Mouse (Mus musculus): ENCODE measurements at regions not wholly inside any gene's neighbourhood (a gene's known extent, or its start where the extent isn't known, plus 50 kb on each side); places are given as distances from the start of the nearest gene placed in this dataset.

DNA sequence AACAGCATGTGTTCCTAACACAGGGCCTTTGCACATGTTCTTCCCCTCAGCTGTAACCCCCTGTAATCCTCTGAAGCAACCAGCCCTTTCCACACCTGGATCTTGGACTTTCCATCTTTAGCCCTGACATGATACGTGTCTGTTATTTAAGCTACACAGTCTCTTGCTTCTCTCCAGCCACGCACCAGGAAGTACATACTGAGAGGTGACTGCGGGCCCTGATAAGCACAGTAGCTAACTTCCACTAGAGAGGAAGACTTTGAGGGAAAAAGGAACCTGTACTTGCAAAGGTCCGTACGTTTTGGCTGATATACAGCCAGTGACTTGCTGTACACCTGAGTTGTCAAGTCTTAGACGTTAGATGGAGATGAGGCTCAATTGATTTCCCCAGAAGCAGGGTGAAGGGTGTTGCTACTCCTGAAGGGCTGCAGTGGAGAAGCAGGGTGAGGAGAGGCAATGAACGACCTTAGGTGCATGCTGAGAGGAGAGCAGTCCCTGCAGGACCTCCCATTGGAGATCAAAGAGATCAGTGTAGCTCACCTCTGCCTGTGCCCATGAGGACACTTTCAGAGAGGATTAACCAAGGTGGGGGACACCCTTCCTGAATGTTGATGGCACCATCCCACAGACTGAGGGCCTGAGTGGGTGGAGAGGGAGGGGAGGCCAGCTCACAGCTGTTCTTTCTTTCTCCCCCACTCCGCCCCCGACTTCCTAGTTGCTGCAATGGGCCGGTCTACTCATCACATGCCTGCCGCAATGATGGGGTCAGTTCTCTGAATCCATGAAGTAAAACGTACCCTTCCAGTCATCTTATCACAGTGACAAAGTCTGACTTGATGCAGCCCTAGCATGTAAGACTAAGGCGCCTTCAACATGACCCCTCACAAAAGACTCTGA, 88.1 kb downstream of the Tomm20 start:
- Histone ChIP-seq H3K9me3 (ENCODE audit: control insufficient read depth, low read length) (no peaks in the 10 kb centered on the region), H3K4me3 (ENCODE audit: low read depth, low read length) (no peak overlapping the region), H3K9ac (ENCODE audit: low read length) (no peak overlapping the region), H3K4me2 (ENCODE audit: low read depth, severe bottlenecking) (no peak overlapping the region), H3K27ac (replicated peaks; ENCODE audit: low read depth, low read length) (no peak overlapping the region), H3K36me3 (ENCODE audit: control insufficient read depth, insufficient read depth, low read length) (no peaks in the 10 kb centered on the region), H3K27me3 (ENCODE audit: control insufficient read depth, insufficient read depth, low read length) (no peaks in the 10 kb centered on the region), H3K4me1 (ENCODE audit: control insufficient read depth, insufficient read depth, low read length) (peaks cover 9% of the 10 kb centered on the region)
- DNase-seq (ENCODE audit: low spot score) (no peak), ATAC-seq (ENCODE audit: insufficient number of reproducible peaks, low FRiP score, low TSS enrichment, low read depth) (no peak)
- 78% methylated on average over 13 of the region's 13 CpGs for WGBS

DNA sequence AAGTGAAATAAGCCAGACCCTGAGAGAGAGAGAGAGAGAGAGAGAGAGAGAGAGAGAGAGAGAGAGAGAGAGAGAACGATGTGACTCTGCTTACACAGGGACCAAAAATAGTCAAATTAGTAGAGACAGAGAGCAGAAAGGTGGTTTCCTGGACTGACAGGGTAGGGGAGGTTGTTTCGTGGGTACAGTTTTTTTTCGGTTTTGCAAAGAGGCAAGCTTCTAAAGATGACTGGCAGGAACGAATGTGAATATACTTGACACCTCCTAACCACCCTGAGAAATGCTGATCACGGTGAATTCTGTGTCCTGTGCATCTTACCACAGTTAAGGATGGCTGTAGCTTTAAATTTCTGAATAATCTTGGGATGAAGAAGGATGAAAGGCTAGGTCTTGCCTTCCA, 89.7 kb downstream of the Tomm20 start:
- ATAC-seq (ENCODE audit: insufficient number of reproducible peaks, low FRiP score, low TSS enrichment, low read depth), result no peak
- no peak overlapping the region for H3K27ac ChIP-seq (replicated peaks; ENCODE audit: low read depth, low read length)
- H3K36me3 ChIP-seq (ENCODE audit: control insufficient read depth, insufficient read depth, low read length), result no peaks in the 10 kb centered on the region
- H3K4me2 ChIP-seq (ENCODE audit: low read depth, severe bottlenecking), result no peak overlapping the region
- no peak overlapping the region for H3K4me3 ChIP-seq (ENCODE audit: low read depth, low read length)
- WGBS, result 81% methylated on average over 5 of the region's 5 CpGs
- DNase-seq (ENCODE audit: low spot score), result no peak
- H3K4me1 ChIP-seq (ENCODE audit: control insufficient read depth, insufficient read depth, low read length), result peaks cover 9% of the 10 kb centered on the region
- no peak overlapping the region for H3K9ac ChIP-seq (ENCODE audit: low read length)
- no peaks in the 10 kb centered on the region for H3K9me3 ChIP-seq (ENCODE audit: control insufficient read depth, low read length)
- H3K27me3 ChIP-seq (ENCODE audit: control insufficient read depth, insufficient read depth, low read length), result no peaks in the 10 kb centered on the region

DNA sequence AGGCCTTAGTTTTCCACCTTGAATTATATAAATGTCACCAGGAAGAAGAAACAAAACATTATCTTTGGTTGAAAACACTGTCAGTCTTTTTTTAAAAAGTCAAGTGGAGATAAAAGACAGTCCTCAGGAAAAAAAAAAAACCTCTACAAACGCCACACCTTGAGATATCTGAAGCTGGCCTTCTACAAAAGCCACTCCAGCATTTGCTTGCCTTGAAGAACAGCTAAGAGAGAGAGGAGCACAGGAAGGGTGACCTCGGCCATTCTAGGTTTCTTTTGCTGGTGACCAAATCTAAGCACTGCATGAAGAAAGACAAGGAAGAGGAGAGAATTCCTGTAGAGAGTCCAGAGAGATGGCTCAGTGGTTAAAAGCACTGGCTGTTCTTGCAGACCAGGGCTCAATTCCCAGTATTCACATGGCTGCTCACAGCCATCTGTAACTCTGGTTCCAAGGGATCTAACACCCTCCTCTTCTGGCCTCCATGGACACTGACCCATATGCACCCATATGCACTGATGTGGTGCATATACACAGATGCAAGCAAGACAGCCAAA, 90.5 kb downstream of the Tomm20 start:
- WGBS, result 75% methylated on average over 2 of the region's 2 CpGs
- no peak overlapping the region for H3K27ac ChIP-seq (replicated peaks; ENCODE audit: low read depth, low read length)

GRCm38 (mm10) chr8:126854121-126855055, 91.3 kb downstream of the Tomm20 start:
- WGBS, result 77% methylated on average over 22 of the region's 22 CpGs
- DNase-seq (ENCODE audit: low spot score), result no peak
- H3K27ac ChIP-seq (replicated peaks; ENCODE audit: low read depth, low read length), result no peak overlapping the region

More for the DNA sequence above, 90.5 kb downstream of the Tomm20 start:
- DNase-seq (ENCODE audit: low spot score) (no peak), ATAC-seq (ENCODE audit: insufficient number of reproducible peaks, low FRiP score, low TSS enrichment, low read depth) (no peak)
- Histone ChIP-seq H3K4me2 (ENCODE audit: low read depth, severe bottlenecking) (no peak overlapping the region), H3K4me3 (ENCODE audit: low read depth, low read length) (no peak overlapping the region), H3K4me1 (ENCODE audit: control insufficient read depth, insufficient read depth, low read length) (peaks cover 9% of the 10 kb centered on the region), H3K36me3 (ENCODE audit: control insufficient read depth, insufficient read depth, low read length) (no peaks in the 10 kb centered on the region), H3K9ac (ENCODE audit: low read length) (no peak overlapping the region), H3K27me3 (ENCODE audit: control insufficient read depth, insufficient read depth, low read length) (no peaks in the 10 kb centered on the region), H3K9me3 (ENCODE audit: control insufficient read depth, low read length) (no peaks in the 10 kb centered on the region)

GRCm38 (mm10) chr8:126852663-126853390, 92.8 kb downstream of the Tomm20 start:
- peaks cover 9% of the 10 kb centered on the region for H3K4me1 ChIP-seq (ENCODE audit: control insufficient read depth, insufficient read depth, low read length)
- 75% methylated on average over 10 of the region's 10 CpGs for WGBS
- H3K36me3 ChIP-seq (ENCODE audit: control insufficient read depth, insufficient read depth, low read length), result no peaks in the 10 kb centered on the region
- no peak overlapping the region for H3K27ac ChIP-seq (replicated peaks; ENCODE audit: low read depth, low read length)
- no peak overlapping the region for H3K4me2 ChIP-seq (ENCODE audit: low read depth, severe bottlenecking)
- H3K9me3 ChIP-seq (ENCODE audit: control insufficient read depth, low read length), result no peaks in the 10 kb centered on the region
- H3K27me3 ChIP-seq (ENCODE audit: control insufficient read depth, insufficient read depth, low read length), result no peaks in the 10 kb centered on the region
- no peak overlapping the region for H3K9ac ChIP-seq (ENCODE audit: low read length)
- no peak overlapping the region for H3K4me3 ChIP-seq (ENCODE audit: low read depth, low read length)
- ATAC-seq (ENCODE audit: insufficient number of reproducible peaks, low FRiP score, low TSS enrichment, low read depth) (no peak), DNase-seq (ENCODE audit: low spot score) (no peak)

More at GRCm38 (mm10) chr8:126854121-126855055, 91.3 kb downstream of the Tomm20 start:
- no peak overlapping the region for H3K4me3 ChIP-seq (ENCODE audit: low read depth, low read length)
- no peaks in the 10 kb centered on the region for H3K27me3 ChIP-seq (ENCODE audit: control insufficient read depth, insufficient read depth, low read length)
- no peak overlapping the region for H3K9ac ChIP-seq (ENCODE audit: low read length)
- no peaks in the 10 kb centered on the region for H3K9me3 ChIP-seq (ENCODE audit: control insufficient read depth, low read length)
- peaks cover 9% of the 10 kb centered on the region for H3K4me1 ChIP-seq (ENCODE audit: control insufficient read depth, insufficient read depth, low read length)
- no peaks in the 10 kb centered on the region for H3K36me3 ChIP-seq (ENCODE audit: control insufficient read depth, insufficient read depth, low read length)
- ATAC-seq (ENCODE audit: insufficient number of reproducible peaks, low FRiP score, low TSS enrichment, low read depth), result no peak
- H3K4me2 ChIP-seq (ENCODE audit: low read depth, severe bottlenecking), result no peak overlapping the region

DNA sequence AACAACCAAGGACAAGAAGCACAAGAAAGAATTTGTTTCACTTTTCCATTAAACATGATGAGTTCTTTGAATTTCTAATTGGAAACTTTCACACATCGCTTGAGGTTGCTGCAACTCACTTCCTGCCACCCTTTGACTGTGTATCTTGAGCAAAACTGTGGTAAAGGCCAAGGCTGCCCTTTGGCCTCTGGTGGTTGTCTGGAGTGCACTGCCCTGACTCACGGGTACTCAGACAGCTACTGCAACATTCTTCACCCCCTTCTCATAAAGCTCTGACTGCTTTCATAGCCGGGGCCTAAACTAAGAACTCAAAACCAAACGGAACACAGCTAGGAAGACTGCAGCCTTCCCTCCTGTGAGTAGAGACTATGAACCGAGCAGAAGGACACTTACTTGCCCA, 93.5 kb downstream of the Tomm20 start:
- H3K4me1 ChIP-seq (ENCODE audit: control insufficient read depth, insufficient read depth, low read length), result peaks cover 9% of the 10 kb centered on the region
- no peak overlapping the region for H3K9ac ChIP-seq (ENCODE audit: low read length)
- 67% methylated on average over 5 of the region's 5 CpGs for WGBS
- H3K4me3 ChIP-seq (ENCODE audit: low read depth, low read length), result no peak overlapping the region
- H3K9me3 ChIP-seq (ENCODE audit: control insufficient read depth, low read length), result no peaks in the 10 kb centered on the region
- H3K4me2 ChIP-seq (ENCODE audit: low read depth, severe bottlenecking), result no peak overlapping the region
- no peak overlapping the region for H3K27ac ChIP-seq (replicated peaks; ENCODE audit: low read depth, low read length)
- H3K36me3 ChIP-seq (ENCODE audit: control insufficient read depth, insufficient read depth, low read length), result no peaks in the 10 kb centered on the region
- ATAC-seq (ENCODE audit: insufficient number of reproducible peaks, low FRiP score, low TSS enrichment, low read depth), result no peak
- no peak for DNase-seq (ENCODE audit: low spot score)
- no peaks in the 10 kb centered on the region for H3K27me3 ChIP-seq (ENCODE audit: control insufficient read depth, insufficient read depth, low read length)

DNA sequence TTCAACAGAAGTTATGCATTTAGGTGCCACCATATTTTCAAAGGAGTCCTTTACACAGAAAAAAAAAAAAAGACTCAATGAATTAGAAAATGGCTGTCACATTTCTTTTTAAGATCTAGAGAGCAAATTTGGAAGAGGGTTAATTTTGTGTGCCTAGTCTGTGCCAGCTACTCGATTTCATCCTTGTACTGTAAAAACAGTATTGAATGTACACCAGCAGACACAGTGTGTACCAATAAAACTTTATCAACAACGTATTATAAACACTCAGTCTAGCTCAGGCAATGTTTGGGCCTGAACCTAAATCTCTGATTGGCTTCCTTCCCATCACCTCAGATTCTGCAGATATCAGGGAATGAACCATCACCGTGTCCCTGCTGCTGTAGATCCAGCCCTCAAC, 93.9 kb downstream of the Tomm20 start:
- Histone ChIP-seq H3K4me1 (ENCODE audit: control insufficient read depth, insufficient read depth, low read length) (peaks cover 9% of the 10 kb centered on the region), H3K27me3 (ENCODE audit: control insufficient read depth, insufficient read depth, low read length) (no peaks in the 10 kb centered on the region), H3K4me2 (ENCODE audit: low read depth, severe bottlenecking) (no peak overlapping the region), H3K27ac (replicated peaks; ENCODE audit: low read depth, low read length) (no peak overlapping the region), H3K4me3 (ENCODE audit: low read depth, low read length) (no peak overlapping the region), H3K9ac (ENCODE audit: low read length) (no peak overlapping the region), H3K36me3 (ENCODE audit: control insufficient read depth, insufficient read depth, low read length) (no peaks in the 10 kb centered on the region), H3K9me3 (ENCODE audit: control insufficient read depth, low read length) (no peaks in the 10 kb centered on the region)
- no peak for ATAC-seq (ENCODE audit: insufficient number of reproducible peaks, low FRiP score, low TSS enrichment, low read depth)
- no peak for DNase-seq (ENCODE audit: low spot score)
- 90% methylated on average over 3 of the region's 3 CpGs for WGBS

- no peak overlapping the region for H3K9ac ChIP-seq (ENCODE audit: low read length)
- no peak overlapping the region for H3K4me2 ChIP-seq (ENCODE audit: low read depth, severe bottlenecking)
- H3K4me1 ChIP-seq (ENCODE audit: control insufficient read depth, insufficient read depth, low read length), result peaks cover 9% of the 10 kb centered on the region
- no peaks in the 10 kb centered on the region for H3K9me3 ChIP-seq (ENCODE audit: control insufficient read depth, low read length)
- no peak for DNase-seq (ENCODE audit: low spot score)
- WGBS, result 91% methylated on average over 1 of the region's 1 CpGs
- no peak for ATAC-seq (ENCODE audit: insufficient number of reproducible peaks, low FRiP score, low TSS enrichment, low read depth)
- no peak overlapping the region for H3K27ac ChIP-seq (replicated peaks; ENCODE audit: low read depth, low read length)
- H3K4me3 ChIP-seq (ENCODE audit: low read depth, low read length), result no peak overlapping the region
- H3K36me3 ChIP-seq (ENCODE audit: control insufficient read depth, insufficient read depth, low read length), result no peaks in the 10 kb centered on the region
- no peaks in the 10 kb centered on the region for H3K27me3 ChIP-seq (ENCODE audit: control insufficient read depth, insufficient read depth, low read length)
These were observed 95.5 kb downstream of the Tomm20 start for GRCm38 (mm10) chr8:126850189-126850535.
